Mouse (Mus musculus) mammary gland, adult 2 months (tissue): ENCODE data around the gene Capn12. TPM values are rescaled to one million over a fixed set of nuclear protein-coding genes. Genes with fewer than 3 reads are reported as not detected.

Source experiments
- polyA plus RNA-seq: library from polyadenylated mRNA; depleted of rRNA; stranded (reverse); fragments of >200 nt; gene quantifications from 2 replicates; pipeline ENCODE4 v1.2.3, GENCODE M21; 2012; ENCODE audit warnings: low replicate concordance; rRNA removed

Gene Capn12
- 0.96 and 1.6 TPM in 2 replicates for polyA plus RNA-seq

DNA sequence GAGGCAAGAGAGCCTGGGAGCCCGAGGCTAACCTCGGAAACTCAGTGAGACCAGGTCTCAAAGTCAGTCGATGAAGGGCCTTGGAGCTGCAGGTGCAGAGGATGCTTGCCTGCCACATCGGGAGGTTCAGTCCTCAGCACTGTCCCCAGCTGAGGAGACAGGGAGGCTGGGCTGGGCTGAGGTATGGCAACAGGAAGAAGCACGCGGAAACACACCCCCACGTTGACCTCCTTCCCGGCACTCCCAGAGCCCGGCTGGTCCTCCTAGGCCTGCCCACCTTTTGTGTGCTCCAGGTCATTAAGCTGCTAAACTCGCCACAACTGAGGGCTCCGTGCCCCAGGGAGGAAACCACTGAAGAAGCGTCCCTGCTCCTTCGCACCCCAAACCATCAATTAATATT lies at the start of gene Capn12:
TSS of gene Capn12 (plus strand) at position 224 of the 400 bp plus-strand sequence.

GRCm38 (mm10) chr7:28833723-28834347 lies 47.4 kb upstream of the Capn12 start, which contains the start of gene Lgals4:
Gene Lgals4, plus strand, starts transcription at chr7:28833854.

GRCm38 (mm10) chr7:28863540-28863939 lies 17.7 kb upstream of the Capn12 start, which contains the start of gene Lgals7:
Gene Lgals7, plus strand, starts transcription at chr7:28863853.

Other genes starting within 250 kb of the Capn12 start
- 12.5 and 18.3 TPM in 2 replicates for gene Fbxo27, start 188.6 kb upstream of the Capn12 start, polyA plus RNA-seq
- gene Fbxo17, start 164.6 kb upstream of the Capn12 start, polyA plus RNA-seq, result 4.6 and 7.5 TPM in 2 replicates
- gene Mrps12, start 139.6 kb upstream of the Capn12 start, polyA plus RNA-seq, result 47.7 and 130 TPM in 2 replicates
- 25.3 and 32.9 TPM in 2 replicates for gene Sars2, start 139.4 kb upstream of the Capn12 start, polyA plus RNA-seq
- not detected in 2 replicates for gene Ccer2, start 125.2 kb upstream of the Capn12 start, polyA plus RNA-seq
- gene Sirt2, start 114.7 kb upstream of the Capn12 start, polyA plus RNA-seq, result 79.4 and 91.0 TPM in 2 replicates
- gene Nfkbib, start 113.9 kb upstream of the Capn12 start, polyA plus RNA-seq, result 34.4 and 86.5 TPM in 2 replicates
- 17.7 and 28.4 TPM in 2 replicates for gene Rinl, start 92.5 kb upstream of the Capn12 start, polyA plus RNA-seq
- gene Hnrnpl, start 72.9 kb upstream of the Capn12 start, polyA plus RNA-seq, result 175 and 340 TPM in 2 replicates
- 446 and 756 TPM in 2 replicates for gene Ech1, start 56.2 kb upstream of the Capn12 start, polyA plus RNA-seq
- 26.0 and 45.3 TPM in 2 replicates for gene Lgals4, start 47.6 kb upstream of the Capn12 start, polyA plus RNA-seq
- 41.0 and 66.0 TPM in 2 replicates for gene Lgals7, start 17.6 kb upstream of the Capn12 start, polyA plus RNA-seq
- 254 and 325 TPM in 2 replicates for gene Actn4, start 80.9 kb downstream of the Capn12 start, polyA plus RNA-seq
- gene Eif3k, start 100.4 kb downstream of the Capn12 start, polyA plus RNA-seq, result 210 and 305 TPM in 2 replicates
- 39.4 and 98.8 TPM in 2 replicates for gene Map4k1, start 100.6 kb downstream of the Capn12 start, polyA plus RNA-seq
- 0.22 and 113 TPM in 2 replicates for gene Ryr1, start 243.8 kb downstream of the Capn12 start, polyA plus RNA-seq